Mouse (Mus musculus) embryonic facial prominence, embryonic 11.5 days (tissue): ENCODE measurements around the gene Celf2. TPM values are rescaled to one million over a fixed set of nuclear protein-coding genes. Genes with fewer than 3 reads are reported as not detected.

Source experiments
- ATAC-seq: fragments of 200-750 bp; cut with Nextera tagmentation; replicated peaks from 2 replicates; pipeline ENCODE4 v1.8.0; 2017; ENCODE audit warnings: low read depth; ENCODE audit not compliant: insufficient number of reproducible peaks, low FRiP score, low TSS enrichment
- DNase-seq: peaks from one replicate; pipeline ENCODE4 v3.0.0-alpha.2; 2015; ENCODE audit warnings: low spot score
- H3K27ac ChIP-seq: fragments of 300-500 bp; sonication (generic); replicated peaks from 2 replicates; pipeline ENCODE4 v1.5.1; 2014; ENCODE audit warnings: mild to moderate bottlenecking, low read depth, low read length, control low read depth
- H3K27me3 ChIP-seq: fragments of 300-500 bp; sonication (generic); 2 replicates; pipeline ENCODE4 v1.6.1; 2014; ENCODE audit warnings: mild to moderate bottlenecking, low read length, moderate library complexity, mixed read lengths; ENCODE audit not compliant: control insufficient read depth, insufficient read depth
- H3K36me3 ChIP-seq: fragments of 300-500 bp; sonication (generic); replicated peaks from 2 replicates; pipeline ENCODE4 v1.6.1; 2014; ENCODE audit warnings: low read depth, mild to moderate bottlenecking, low read length, moderate library complexity, mixed read lengths; ENCODE audit not compliant: control insufficient read depth, insufficient read depth
- H3K4me1 ChIP-seq: fragments of 300-500 bp; sonication (generic); 2 replicates; pipeline ENCODE4 v1.6.1; 2014; ENCODE audit warnings: low read length, mixed read lengths; ENCODE audit not compliant: control insufficient read depth, insufficient read depth
- H3K4me2 ChIP-seq: fragments of 300-500 bp; sonication (generic); 2 replicates; pipeline ENCODE4 v1.6.1; 2014; ENCODE audit warnings: low read depth, mild to moderate bottlenecking, control low read depth, low read length, moderate library complexity
- H3K4me3 ChIP-seq: fragments of 300-500 bp; sonication (generic); 2 replicates; pipeline ENCODE4 v1.5.1; 2014; ENCODE audit warnings: low read depth, low read length, control low read depth
- H3K9ac ChIP-seq: fragments of 300-500 bp; sonication (generic); replicated peaks from 2 replicates; pipeline ENCODE4 v1.6.1; 2014; ENCODE audit warnings: mild to moderate bottlenecking, control low read depth, low read length
- H3K9me3 ChIP-seq: fragments of 300-500 bp; sonication (generic); replicated peaks from 2 replicates; pipeline ENCODE4 v1.6.1; 2016; ENCODE audit warnings: mild to moderate bottlenecking, low read length, inconsistent platforms, mixed read lengths; ENCODE audit not compliant: control insufficient read depth
- WGBS: fragments of 180-500 bp; shearing (Covaris S2); extraction: QIAGEN DNeasy Blood & Tissue Kit; methylation state at CpG from one replicate; pipeline ENCODE4 v1.1.7; 2014; 5-methylcytosine and 5-hydroxymethylcytosine counted together
- polyA plus RNA-seq: library from polyadenylated mRNA; unstranded; fragments of >200 nt; fragmentation: Nextera tagmentation; extraction: Ambion mirVana; gene quantifications from 2 replicates; pipeline ENCODE4 v1.2.1, GENCODE M21; 2014

The Celf2 gene
- polyA plus RNA-seq, 1 experiment from 2014 or later: 43.2 TPM

- DNase-seq: no peak
- H3K9me3 ChIP-seq: no peaks in the 10 kb centered on the region
- no peaks in the 10 kb centered on the region for H3K36me3 ChIP-seq
- no peaks in the 10 kb centered on the region for H3K27me3 ChIP-seq
- no peak overlapping the region for H3K4me2 ChIP-seq
- H3K9ac ChIP-seq: no peak overlapping the region
- no peak overlapping the region for H3K4me3 ChIP-seq
- no peak for ATAC-seq
- no peaks in the 10 kb centered on the region for H3K4me1 ChIP-seq
- no peak overlapping the region for H3K27ac ChIP-seq
- WGBS: 65% methylated on average over 6 of the region's 6 CpGs
Measured at GRCm38 (mm10) chr2:6603880-6604279, 905.5 kb downstream of the Celf2 start.

- Histone ChIP-seq H3K27me3 (no peaks in the 10 kb centered on the region), H3K4me1 (no peaks in the 10 kb centered on the region), H3K36me3 (no peaks in the 10 kb centered on the region), H3K9ac (no peak overlapping the region), H3K4me3 (no peak overlapping the region), H3K4me2 (no peak overlapping the region), H3K9me3 (no peaks in the 10 kb centered on the region), H3K27ac (no peak overlapping the region)
- no peak for DNase-seq
- ATAC-seq: peak; percentile 83; the same call in 1 of the 2 replicates
- WGBS: 76% methylated on average over 4 of the region's 4 CpGs
Measured at GRCm38 (mm10) chr2:6602163-6602562, 907.2 kb downstream of the Celf2 start.

GRCm38 (mm10) chr2:6598879-6599167, 910.5 kb downstream of the Celf2 start:
- Histone ChIP-seq H3K4me2 (no peak overlapping the region), H3K9me3 (no peaks in the 10 kb centered on the region), H3K27ac (no peak overlapping the region), H3K4me1 (no peaks in the 10 kb centered on the region), H3K27me3 (no peaks in the 10 kb centered on the region), H3K4me3 (no peak overlapping the region), H3K36me3 (no peaks in the 10 kb centered on the region), H3K9ac (no peak overlapping the region)
- ATAC-seq (no peak), DNase-seq (no peak)
- 88% methylated on average over 1 of the region's 1 CpGs for WGBS

- no peak for DNase-seq
- Histone ChIP-seq H3K27ac (no peak overlapping the region), H3K9ac (no peak overlapping the region), H3K4me3 (no peak overlapping the region), H3K4me2 (no peak overlapping the region), H3K36me3 (no peaks in the 10 kb centered on the region), H3K4me1 (no peaks in the 10 kb centered on the region), H3K27me3 (no peaks in the 10 kb centered on the region), H3K9me3 (no peaks in the 10 kb centered on the region)
- no peak for ATAC-seq
- WGBS: 80% methylated on average over 8 of the region's 8 CpGs
Measured at GRCm38 (mm10) chr2:6598124-6598878, 911.1 kb downstream of the Celf2 start.

GRCm38 (mm10) chr2:6594736-6595135, 914.6 kb downstream of the Celf2 start:
- WGBS: 23% methylated on average over 1 of the region's 1 CpGs
- Histone ChIP-seq H3K4me2 (no peak overlapping the region), H3K9ac (no peak overlapping the region), H3K9me3 (no peaks in the 10 kb centered on the region), H3K27ac (no peak overlapping the region), H3K4me1 (no peaks in the 10 kb centered on the region), H3K36me3 (no peaks in the 10 kb centered on the region), H3K4me3 (no peak overlapping the region), H3K27me3 (no peaks in the 10 kb centered on the region)
- ATAC-seq: no peak; the same call in 1 of the 2 replicates
- DNase-seq: no peak

GRCm38 (mm10) chr2:6594160-6594559, 915.2 kb downstream of the Celf2 start:
- no peak for DNase-seq
- WGBS: 68% methylated on average over 3 of the region's 3 CpGs
- H3K9ac ChIP-seq: no peak overlapping the region
- H3K4me3 ChIP-seq: no peak overlapping the region
- no peak overlapping the region for H3K27ac ChIP-seq
- no peak overlapping the region for H3K4me2 ChIP-seq
- no peaks in the 10 kb centered on the region for H3K9me3 ChIP-seq
- no peak for ATAC-seq
- no peaks in the 10 kb centered on the region for H3K36me3 ChIP-seq
- H3K27me3 ChIP-seq: no peaks in the 10 kb centered on the region
- H3K4me1 ChIP-seq: no peaks in the 10 kb centered on the region

- no peak for DNase-seq
- no peak overlapping the region for H3K9ac ChIP-seq
- WGBS: 72% methylated on average over 14 of the region's 14 CpGs
- no peaks in the 10 kb centered on the region for H3K4me1 ChIP-seq
- no peaks in the 10 kb centered on the region for H3K36me3 ChIP-seq
- no peak for ATAC-seq
- no peaks in the 10 kb centered on the region for H3K9me3 ChIP-seq
- no peak overlapping the region for H3K4me3 ChIP-seq
- no peak overlapping the region for H3K27ac ChIP-seq
- H3K27me3 ChIP-seq: no peaks in the 10 kb centered on the region
- H3K4me2 ChIP-seq: no peak overlapping the region
Measured at GRCm38 (mm10) chr2:6593739-6594138, 915.6 kb downstream of the Celf2 start.

- DNase-seq: no peak
Measured at GRCm38 (mm10) chr2:6586122-6586681, 923.2 kb downstream of the Celf2 start.

More at GRCm38 (mm10) chr2:6586122-6586681, 923.2 kb downstream of the Celf2 start:
- H3K4me2 ChIP-seq: no peak overlapping the region
- 92% methylated on average over 10 of the region's 10 CpGs for WGBS
- H3K9ac ChIP-seq: no peak overlapping the region
- no peaks in the 10 kb centered on the region for H3K27me3 ChIP-seq
- H3K27ac ChIP-seq: no peak overlapping the region
- no peaks in the 10 kb centered on the region for H3K4me1 ChIP-seq
- H3K36me3 ChIP-seq: no peaks in the 10 kb centered on the region
- no peak for ATAC-seq
- no peaks in the 10 kb centered on the region for H3K9me3 ChIP-seq
- no peak overlapping the region for H3K4me3 ChIP-seq
